Mouse (Mus musculus) gastrocnemius, postnatal 14 days (tissue): Measurements from ENCODE around the gene Adgrl3. TPM values are rescaled to one million over a fixed set of nuclear protein-coding genes. Genes with fewer than 3 reads are reported as not detected.
"Not testable (repeated sequence)": the region's sequence is repeated elsewhere in the genome, so short reads cannot be mapped to it uniquely, and the experiment has no call there.

Experiments used
- DNase-seq: peaks from one replicate; pipeline ENCODE4 v3.0.0; 2021; ENCODE audit warnings: mixed read lengths
- intact Hi-C: fragments of 180-260 bp; cut with DNase I; formaldehyde crosslinking; loops from one replicate; pipeline ENCODE4 v1.15.1; 2025; ENCODE audit warnings: low total_unique reads
- total RNA-seq, 2 experiments: library from RNA; stranded (reverse); gene quantifications; 2 replicates each; pipeline ENCODE4 v1.2.3; 2021

Adgrl3 gene
- total RNA-seq, 2 experiments from 2014 or later: 4.0 to 4.1 TPM

DNA sequence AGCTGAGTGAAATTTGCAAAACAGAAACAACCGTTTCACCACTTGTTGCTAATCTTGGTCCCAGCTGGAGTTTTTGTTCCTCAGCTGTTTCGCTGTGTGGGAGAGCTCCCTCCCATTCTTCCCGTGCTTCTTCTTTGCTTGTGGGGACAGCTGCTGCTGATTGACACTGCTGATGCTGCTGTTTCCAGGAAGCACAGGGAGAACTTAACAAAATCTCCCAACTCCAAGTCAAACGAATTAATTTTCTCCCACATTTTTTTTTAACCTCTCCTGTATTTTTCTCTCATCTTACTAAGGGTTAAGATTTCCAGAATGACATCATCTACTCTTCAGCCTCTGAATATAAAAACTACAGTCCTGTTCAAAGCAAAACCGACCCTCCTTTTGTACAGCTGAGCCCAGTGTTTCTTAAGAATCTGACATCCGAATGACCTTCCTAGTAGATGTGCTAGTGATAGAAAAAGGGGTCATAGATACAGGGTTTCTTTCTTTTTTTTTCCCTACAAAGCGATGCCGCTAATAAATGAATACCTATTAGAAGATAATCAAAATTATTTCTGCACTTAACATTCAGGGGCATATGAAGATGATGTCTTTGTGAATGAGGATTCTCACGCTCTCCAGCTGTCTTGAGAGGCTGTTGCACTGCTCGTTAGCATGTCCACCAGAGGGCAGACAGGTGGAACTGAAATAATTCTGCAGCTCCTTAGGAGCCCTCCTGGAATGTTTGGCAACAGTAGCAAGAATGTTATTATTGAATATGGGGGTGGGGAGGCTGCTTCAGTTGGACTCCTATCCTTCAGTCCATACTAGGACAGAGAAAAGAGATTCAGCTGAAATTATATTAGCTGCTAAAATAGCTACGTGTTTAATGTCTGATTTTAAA is 499.8 kb downstream of the Adgrl3 start:
- DNase-seq: peak; percentile 51
- intact Hi-C loops: no loop called here

DNA sequence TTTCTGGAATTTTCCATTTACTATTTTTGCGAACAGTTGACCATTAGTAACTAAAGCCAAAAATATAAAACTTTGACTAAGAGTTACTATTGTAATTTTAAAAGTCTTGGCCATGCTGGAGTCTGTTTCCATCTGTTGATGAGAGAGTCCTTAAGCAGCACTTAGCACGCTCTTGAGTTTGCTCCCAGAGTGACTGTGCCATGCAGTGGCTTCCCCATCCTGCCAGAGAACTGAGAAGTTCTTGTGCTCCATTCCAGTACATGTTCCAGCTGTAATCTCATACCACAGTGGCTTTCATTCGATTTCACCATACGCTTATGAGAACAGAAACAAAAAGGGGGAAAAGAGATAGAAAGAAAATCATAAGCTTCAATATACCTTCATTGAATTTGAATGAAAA is 502.8 kb downstream of the Adgrl3 start:
- DNase-seq: no peak
- intact Hi-C loops: no loop called here

DNA sequence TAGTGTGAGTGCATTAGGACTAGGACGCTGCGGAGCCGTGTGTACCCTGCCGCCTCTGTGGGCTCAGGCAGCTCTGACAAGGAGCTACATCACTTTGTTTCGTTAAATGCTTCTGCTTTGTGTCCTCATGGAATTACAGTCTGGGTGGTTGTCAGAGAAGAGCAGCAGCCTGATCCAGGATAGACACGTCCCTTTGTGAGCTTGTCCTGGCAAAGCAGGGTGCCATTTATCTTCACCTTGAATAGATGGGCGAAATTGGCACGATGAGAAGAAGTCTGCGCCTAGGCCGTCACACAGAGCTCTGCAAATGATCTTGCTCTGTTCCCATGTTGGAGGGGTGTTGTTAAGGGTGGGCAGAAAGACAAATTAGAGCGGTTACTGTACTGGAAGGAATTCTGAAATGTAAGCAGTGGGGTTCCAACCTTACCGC is 504.6 kb downstream of the Adgrl3 start:
- no peak for DNase-seq
- intact Hi-C loops: no loop called here

DNA sequence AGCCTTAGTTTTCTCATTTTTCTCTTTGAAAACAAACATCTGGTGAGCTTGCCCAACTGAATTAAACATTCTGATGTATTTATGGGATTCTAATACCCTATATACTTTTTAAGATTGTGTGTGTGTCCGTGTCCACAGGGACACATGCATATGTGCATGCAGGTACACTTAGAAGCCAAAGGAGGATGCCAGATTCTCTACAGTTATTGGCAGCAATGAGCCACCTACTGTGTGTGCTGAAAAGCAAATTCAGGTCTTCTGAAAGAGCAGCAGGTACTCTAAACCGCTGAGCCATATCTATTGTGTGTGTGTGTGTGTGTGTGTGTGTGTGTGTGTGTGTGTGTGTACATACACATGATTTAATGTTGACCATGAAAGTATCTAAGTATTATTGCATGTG is 505.4 kb downstream of the Adgrl3 start:
- intact Hi-C loops: no loop called here
- no peak for DNase-seq

DNA sequence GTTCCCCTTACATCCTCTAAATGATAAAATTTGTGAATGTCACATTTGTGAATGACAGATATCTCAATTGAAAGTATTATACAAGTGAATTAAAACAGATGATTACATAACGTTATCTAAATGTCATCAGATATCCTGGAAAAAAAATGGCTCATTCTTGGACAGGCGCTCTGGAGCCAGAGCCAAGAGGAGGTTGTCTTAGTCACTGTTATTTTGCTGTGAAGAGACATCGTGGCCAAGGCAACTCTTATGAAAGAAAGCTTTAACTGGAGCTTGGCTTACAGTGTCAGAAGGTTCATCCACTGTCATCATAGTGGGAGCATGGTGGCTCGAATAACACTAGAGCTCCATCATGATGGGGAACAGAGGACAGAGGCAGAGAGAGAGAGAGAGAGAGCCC is 511.7 kb downstream of the Adgrl3 start:
- intact Hi-C loops: no loop called here

DNA sequence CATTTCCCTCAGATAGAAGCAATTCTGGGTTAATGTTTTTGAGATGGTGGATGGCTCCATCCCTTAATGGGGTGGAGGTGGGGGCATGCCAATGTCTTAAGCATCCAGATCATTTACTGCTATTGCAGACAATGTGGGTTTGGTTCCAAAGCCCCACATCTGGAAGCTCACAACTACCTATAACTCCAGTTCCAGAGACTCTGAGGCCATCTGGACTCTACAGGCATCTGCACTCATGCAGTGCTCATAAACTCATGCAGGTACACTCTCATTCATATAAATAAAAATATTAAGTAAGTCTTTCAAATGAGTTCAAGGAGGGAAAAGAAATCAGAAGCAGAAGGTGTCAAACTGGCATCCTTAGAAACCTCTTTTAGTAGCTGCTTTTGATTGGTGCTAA is 530.3 kb downstream of the Adgrl3 start:
- no peak for DNase-seq

More for the DNA sequence above, 511.7 kb downstream of the Adgrl3 start:
- DNase-seq: no peak

DNA sequence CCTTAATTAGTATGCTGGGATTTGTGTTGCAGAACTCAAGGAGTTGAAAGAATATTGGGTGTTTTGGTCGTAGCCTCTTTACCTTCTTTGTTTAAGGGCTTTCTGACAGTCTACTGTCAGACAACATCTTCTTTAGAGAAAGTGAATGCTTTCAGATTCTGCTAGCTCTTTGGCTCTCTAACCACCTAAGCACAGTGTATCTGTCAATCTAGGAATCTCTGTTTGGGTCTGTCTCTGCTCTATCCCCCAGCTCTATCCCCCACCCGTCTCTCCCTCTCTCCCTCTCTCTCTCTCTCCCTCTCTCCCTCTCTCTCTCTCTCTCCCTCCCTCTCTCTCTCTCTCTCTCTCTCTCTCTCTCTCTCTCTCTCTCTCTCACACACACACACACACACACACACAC is 535.2 kb downstream of the Adgrl3 start:
- intact Hi-C loops, DNase-seq: not testable (repeated sequence)

More for the DNA sequence above, 530.3 kb downstream of the Adgrl3 start:
- intact Hi-C loops: no loop called here

DNA sequence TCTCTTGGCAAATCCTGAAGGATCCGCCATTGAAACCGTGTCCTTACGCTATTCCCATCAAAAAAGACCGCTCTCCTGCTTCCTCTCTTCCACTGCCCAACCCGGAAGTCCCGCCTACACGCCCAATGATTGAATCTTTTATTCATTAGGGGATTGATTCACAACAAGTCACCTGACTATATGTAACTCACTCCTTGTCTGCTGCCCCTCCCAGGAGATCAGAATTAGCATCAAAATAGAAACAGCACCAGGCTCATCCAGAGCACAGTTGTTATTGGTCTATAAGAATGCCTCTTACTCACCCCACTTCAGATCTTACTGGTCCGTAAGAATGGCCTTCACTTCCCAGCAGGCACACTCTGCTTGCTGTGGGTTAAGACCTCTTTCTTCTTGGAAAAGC is 536.1 kb downstream of the Adgrl3 start:
- no peak for DNase-seq
- intact Hi-C loops: no loop called here

DNA sequence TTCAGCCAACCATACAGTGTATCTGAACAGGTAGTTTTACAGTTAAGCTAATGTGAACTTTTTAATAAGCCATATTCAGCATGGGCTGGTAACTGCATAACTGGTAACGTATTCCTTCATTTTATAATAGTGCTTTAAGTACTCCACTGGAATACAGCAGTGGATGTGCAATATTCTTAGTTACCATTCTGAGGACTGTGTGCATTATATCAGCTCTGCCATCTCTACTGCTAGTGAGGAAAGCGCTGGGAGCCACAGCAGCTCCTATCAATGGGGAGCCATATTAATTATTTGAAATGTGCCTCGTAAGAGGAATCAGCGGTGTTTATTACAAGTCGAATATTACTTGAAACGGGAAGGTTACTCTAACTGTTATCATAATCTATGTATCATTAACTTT is 539.0 kb downstream of the Adgrl3 start:
- intact Hi-C loops: no loop called here
- no peak for DNase-seq

DNA sequence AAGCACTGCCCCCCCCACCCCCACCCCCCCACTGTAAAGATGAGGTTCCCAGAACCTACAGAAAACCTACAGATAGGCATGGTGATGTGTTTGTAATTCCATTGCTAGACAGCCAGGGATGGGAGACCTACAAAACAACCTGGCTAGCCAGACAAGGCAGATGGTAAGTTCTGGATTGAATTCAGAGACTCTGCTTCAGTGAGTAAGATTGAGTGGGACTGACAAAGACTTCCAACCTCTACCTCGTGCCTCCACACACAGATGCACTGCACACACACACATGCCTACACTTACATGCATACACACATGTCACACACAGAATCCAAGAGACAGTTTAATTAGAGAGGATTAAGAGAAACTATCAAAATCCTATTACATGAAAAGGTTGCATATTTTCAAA is 544.4 kb downstream of the Adgrl3 start:
- intact Hi-C loops: no loop called here
- DNase-seq: no peak

DNA sequence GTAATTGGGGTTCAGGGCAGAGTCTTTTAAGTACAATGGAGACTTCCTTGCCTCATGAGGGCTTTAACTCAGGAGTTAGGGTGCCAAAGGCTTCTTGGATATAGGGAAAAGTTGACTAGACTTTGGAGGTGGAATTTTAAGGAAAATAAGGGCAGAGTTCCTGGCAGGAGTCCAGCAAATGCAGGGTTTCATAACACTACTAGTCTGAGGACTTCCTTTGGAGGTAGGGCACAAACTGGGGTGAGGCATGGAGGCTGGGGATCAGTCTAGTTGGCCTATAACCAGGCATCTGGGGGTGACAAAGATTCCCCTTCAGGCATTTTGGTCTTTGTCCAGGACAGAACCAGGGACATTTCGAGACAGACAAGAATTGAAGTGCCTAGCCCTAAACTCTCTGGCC is 546.6 kb downstream of the Adgrl3 start:
- intact Hi-C loops: no loop called here

DNA sequence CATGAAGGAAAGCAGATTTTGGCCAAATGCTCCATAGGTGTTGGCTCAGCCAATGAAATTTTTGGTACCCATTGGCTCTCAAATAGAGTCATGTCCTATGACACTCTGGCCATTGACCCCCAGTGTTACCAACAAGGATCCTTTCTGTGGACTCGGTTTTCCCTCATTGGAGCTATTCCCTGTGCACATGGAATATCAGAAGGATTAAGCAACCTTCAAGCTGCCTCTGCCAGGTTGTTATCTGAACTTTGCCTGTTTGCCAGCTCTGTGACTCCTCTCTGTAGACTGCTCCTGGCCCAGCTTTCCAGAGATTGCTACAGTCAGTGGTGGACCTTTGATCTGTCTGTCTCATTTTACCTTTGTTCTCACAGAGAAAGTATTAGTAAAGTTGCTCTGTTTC is 548.8 kb downstream of the Adgrl3 start:
- intact Hi-C loops: no loop called here
- DNase-seq: no peak

More for the DNA sequence above, 546.6 kb downstream of the Adgrl3 start:
- no peak for DNase-seq

DNA sequence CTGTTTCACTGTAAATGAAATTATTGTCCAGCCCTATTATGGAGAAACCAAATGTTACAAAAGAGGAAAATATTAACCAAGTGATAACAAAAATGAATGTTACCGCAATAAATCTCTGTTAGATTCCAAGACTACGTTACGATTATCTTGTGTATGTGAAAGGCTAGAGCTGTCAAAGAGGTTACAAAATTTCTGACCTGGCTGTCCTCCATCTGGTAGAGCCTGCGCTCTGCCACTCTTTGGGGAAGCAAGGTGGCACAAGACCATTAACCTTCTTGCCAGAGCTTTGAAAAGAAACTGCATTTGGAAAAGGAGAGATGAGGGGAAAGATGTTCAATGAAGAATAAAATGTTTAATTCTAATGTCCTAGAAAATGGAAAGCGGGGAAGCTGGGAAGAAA is 562.9 kb downstream of the Adgrl3 start:
- intact Hi-C loops: no loop called here

DNA sequence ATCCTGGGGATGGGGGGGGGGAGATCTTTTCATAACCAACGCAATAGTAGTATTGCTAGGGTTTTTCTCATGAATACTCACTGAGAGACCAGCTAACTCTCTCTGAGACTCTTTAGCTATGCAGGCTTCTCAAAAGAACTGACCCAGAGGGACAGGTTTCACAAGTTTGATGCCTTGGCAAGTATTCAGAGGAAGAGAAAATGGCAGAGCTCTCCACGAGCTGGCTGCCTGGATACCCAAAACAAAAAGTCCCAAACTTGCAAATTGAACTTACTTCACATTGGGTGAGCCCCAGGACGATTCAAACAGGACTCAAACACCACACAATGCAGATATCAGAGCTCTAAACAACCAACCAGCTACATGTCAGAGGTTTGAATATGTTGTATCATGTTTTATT is 563.5 kb downstream of the Adgrl3 start:
- DNase-seq: no peak
- intact Hi-C loops: no loop called here

More for the DNA sequence above, 562.9 kb downstream of the Adgrl3 start:
- DNase-seq: no peak

DNA sequence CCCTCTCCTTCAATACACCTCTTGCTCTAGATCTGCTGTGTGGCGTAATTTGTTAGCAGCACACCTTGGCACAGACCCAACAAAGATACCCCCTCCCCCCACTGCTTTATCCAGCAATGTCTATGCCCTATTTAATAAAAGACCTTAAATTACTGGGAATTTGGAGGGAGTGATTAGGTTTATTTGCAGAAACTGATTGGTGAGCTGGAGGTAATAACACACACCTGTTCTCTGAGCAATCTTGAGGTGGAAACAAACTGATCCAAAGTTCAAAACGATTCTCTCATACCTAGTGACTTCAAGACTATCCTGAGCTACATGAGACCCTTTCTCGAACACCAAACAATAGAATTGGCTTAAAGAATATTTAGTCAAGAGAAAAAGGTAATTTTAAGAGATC is 565.0 kb downstream of the Adgrl3 start:
- DNase-seq: no peak
- intact Hi-C loops: no loop called here

DNA sequence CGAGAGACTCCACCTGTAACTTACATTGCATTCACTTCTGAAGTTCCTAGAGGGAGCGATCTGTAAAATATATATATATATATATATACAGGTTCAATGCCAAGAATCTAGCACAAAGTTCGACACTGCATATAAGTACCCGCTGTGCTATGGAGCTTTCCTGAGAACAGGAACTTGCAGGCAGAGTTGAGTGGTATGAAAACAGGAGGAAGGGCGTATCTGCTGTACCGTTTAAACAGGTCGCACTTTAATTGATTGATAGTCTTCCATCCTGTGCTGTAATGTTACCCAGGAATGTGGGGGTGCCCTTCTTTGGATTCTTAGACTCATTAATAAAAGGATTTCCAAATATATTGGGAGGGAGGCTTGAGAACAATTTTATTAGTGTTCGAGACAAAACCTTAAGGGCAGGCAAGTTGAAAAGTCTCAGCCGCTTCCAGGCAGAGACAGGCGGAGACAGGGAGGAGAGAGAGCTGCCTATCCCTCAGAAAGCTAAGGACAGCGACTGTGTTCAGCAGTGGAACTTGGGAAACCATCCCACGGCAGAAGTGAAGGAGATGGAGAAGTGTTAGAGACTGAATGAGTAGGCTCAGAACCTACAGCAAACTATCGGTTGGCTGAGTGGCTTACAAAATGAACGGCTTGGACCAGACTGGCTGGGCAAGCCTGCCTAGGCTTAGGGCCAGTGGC is 570.2 kb downstream of the Adgrl3 start:
- no peak for DNase-seq
- intact Hi-C loops: no loop called here

DNA sequence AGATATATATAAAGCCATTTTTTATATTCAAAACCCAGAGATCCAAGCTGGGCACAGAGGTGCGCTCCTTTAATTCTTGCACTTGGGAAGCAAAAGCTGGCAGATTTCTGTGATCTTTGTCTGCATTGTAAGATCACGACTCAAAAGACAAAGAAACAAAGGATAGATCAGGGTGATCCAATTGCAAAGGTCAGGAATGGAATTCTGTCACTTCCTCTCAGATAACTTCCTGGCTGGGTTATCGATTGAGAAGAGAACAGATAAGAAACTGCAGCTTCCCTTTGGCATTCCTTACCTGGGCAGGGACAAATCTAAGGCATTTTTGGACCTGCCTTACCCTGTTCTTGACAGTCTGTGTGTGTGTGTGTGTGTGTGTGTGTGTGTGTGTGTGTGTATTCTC is 571.5 kb downstream of the Adgrl3 start:
- DNase-seq: no peak
- intact Hi-C loops: no loop called here

DNA sequence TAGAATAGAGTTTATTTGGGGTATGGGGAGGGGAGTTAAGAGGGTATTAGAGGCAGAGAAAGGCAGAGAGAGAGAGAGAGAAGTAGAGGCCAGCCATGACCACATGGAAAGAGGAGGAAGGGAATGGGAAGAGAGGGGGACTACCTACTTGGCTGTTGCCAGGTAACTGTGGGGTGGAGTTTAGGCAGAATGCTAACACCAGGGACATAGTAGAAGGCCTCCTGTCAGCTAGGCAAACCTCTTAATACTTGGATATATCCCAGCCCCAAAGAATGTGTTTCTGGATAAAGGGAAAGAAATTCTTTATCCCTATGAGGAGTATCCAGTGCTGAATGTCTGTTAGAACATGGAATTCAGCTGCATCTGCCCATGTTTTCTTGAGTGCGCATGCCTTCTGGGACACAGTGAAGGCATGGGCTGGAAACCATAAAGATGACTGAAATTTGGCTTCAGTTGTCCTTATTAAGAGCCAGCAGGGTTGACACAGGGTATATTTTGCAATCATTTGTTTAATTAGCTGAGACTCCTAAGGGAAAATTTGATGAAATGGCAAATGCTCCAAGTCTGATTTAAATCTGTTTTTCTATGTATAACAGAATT is 573.6 kb downstream of the Adgrl3 start:
- intact Hi-C loops: no loop called here
- no peak for DNase-seq

DNA sequence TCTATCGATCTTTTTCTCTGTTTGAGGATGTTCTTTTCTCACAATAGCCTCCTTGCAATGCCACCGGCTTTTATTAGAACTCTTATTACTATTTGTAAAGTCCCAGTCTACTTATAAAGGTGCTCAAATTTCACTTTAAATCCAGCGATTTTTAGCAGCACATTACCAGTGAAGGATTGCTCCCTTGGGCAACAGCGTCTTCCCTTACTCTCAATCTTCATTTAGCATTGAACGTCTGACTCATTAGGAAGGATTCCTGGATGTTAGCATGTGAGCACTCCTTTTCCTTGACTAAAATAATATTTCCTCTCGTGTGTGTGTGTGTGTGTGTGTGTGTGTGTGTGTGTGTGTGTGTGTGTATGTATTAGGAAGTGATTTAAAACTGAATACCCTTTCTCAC is 578.1 kb downstream of the Adgrl3 start:
- no peak for DNase-seq
- intact Hi-C loops: no loop called here

DNA sequence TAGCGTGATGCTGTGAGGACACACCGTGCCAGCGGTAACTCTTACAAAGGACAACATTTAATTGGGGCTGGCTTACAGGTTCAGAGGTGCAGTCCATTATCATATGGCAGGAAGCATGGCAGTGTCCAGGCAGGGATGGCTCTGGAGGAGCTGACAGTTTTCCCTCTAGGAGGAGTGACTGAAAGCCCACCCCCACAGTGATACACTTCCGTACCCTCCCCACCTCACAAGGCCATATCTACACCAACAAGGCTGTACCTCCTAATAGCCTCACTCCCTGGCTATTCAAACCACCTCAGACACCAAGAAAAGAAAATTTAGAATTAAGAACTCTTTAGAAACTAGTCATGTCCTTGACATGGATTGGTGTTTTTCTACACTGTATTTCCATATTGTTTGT is 583.0 kb downstream of the Adgrl3 start:
- DNase-seq: no peak
- intact Hi-C loops: no loop called here

DNA sequence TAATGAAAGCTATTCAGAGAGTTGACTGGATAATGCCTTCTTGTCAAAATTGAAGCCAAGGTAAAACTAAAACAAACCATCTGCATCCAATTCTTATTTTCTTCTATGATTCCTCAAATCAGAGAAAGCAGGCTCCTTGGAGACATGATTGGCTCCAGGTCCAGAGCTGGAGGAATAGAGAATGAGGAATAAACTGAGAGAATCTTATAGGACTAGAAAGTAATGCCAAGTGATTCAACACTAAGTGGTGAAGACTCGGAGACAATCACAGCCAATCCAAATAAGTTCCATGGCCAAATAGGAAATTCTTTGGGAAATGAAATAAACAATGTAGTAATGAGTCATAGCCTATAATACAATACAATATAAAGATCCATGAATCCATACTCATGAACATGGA is 585.7 kb downstream of the Adgrl3 start:
- intact Hi-C loops: no loop called here
- no peak for DNase-seq
